Comparison of ENCODE assay signal across 7 mouse cellular contexts in the genomic region with DNA sequence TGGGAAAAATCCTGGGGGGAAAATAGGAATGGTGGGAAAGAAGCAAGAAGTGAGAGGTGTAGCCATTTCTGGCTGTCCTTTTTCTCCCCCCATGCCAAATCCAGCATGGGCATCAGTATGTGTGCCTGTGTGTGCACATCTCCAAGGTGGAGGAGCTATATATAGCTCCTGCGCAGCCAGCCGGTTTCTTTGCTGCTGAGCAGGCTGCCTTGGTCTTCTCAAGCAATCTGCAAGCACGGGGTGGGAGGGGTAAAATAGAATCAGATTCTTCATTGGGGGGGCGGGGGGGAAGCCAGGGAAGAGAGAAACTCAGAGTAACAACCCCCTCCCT. TPM values are rescaled to one million over a fixed set of nuclear protein-coding genes. Genes with fewer than 3 reads are reported as not detected.
DNase-seq lines count a peak whose midpoint lies in the region; ATAC-seq lines count a peak whose summit lies in the region.

No protein-coding gene starts in this region.

- no peak overlapping the region for H3K4me3 ChIP-seq in lung, embryonic 15.5 days
- H3K4me3 ChIP-seq in forebrain, embryonic 15.5 days = peak overlapping the region; percentile 53
- H3K4me3 ChIP-seq in stomach, embryonic 15.5 days (replicated peaks) = peak overlapping the region; percentile 51; the same call in 1 of the 2 replicates

- DNase-seq in lung, postnatal 25 days (ENCODE audit: low spot score) = no peak
- DNase-seq in left cerebral cortex, postnatal 14 days (ENCODE audit: low spot score in 2 of 2) = peak; percentile 69 to 75
- no peak for DNase-seq in layer of hippocampus, postnatal 36 days
- no peak for DNase-seq in testis, postnatal 10 days (ENCODE audit: low spot score)

- intact Hi-C loops in left cerebral cortex, postnatal 14 days (cut with DNase I) = loop anchor here (5.0 kb wide), 2 partner anchors 110 to 180 kb away; no protein-coding TSS in a partner anchor

- no peak overlapping the region for H3K9ac ChIP-seq in lung, embryonic 15.5 days
- peak overlapping the region; percentile 53 for H3K9ac ChIP-seq in forebrain, embryonic 15.5 days (replicated peaks)
- H3K9ac ChIP-seq in stomach, embryonic 15.5 days = no peak overlapping the region

- 16% methylated on average over 4 of the region's 4 CpGs for WGBS in lung, embryonic 15.5 days
- WGBS in forebrain, embryonic 15.5 days = 7% methylated on average over 4 of the region's 4 CpGs
- WGBS in stomach, embryonic 15.5 days = 14% methylated on average over 4 of the region's 4 CpGs

- H3K4me1 ChIP-seq in lung, embryonic 15.5 days = peaks cover 5% of the 10 kb centered on the region; the same call in 1 of the 2 replicates
- H3K4me1 ChIP-seq in forebrain, embryonic 15.5 days = peaks cover 7% of the 10 kb centered on the region; the same call in 1 of the 2 replicates
- peaks cover 8% of the 10 kb centered on the region; the same call in 1 of the 2 replicates for H3K4me1 ChIP-seq in stomach, embryonic 15.5 days

- H3K9me3 ChIP-seq in lung, embryonic 15.5 days = no peaks in the 10 kb centered on the region
- H3K9me3 ChIP-seq in forebrain, embryonic 15.5 days = no peaks in the 10 kb centered on the region
- no peaks in the 10 kb centered on the region for H3K9me3 ChIP-seq in stomach, embryonic 15.5 days

- peak overlapping the region; percentile 91 for H3K4me2 ChIP-seq in lung, embryonic 15.5 days
- H3K4me2 ChIP-seq in forebrain, embryonic 15.5 days (replicated peaks) = peak overlapping the region; percentile 85
- H3K4me2 ChIP-seq in stomach, embryonic 15.5 days = peak overlapping the region; percentile 96

- no peaks in the 10 kb centered on the region for H3K36me3 ChIP-seq in lung, embryonic 15.5 days
- no peaks in the 10 kb centered on the region for H3K36me3 ChIP-seq in forebrain, embryonic 15.5 days
- no peaks in the 10 kb centered on the region for H3K36me3 ChIP-seq in stomach, embryonic 15.5 days

- no peak overlapping the region for H3K27ac ChIP-seq in lung, embryonic 15.5 days
- peak overlapping the region; percentile 76 for H3K27ac ChIP-seq in forebrain, embryonic 15.5 days (replicated peaks)
- H3K27ac ChIP-seq in stomach, embryonic 15.5 days = no peak overlapping the region

- peaks cover 17% of the 10 kb centered on the region for H3K27me3 ChIP-seq in lung, embryonic 15.5 days
- H3K27me3 ChIP-seq in forebrain, embryonic 15.5 days = no peaks in the 10 kb centered on the region
- H3K27me3 ChIP-seq in stomach, embryonic 15.5 days (replicated peaks) = peaks cover 7% of the 10 kb centered on the region

- no peak for ATAC-seq in lung, embryonic 15.5 days (ENCODE audit: borderline replicate concordance, extremely low read depth, low FRiP score, low TSS enrichment)
- peak; percentile 72 for ATAC-seq in forebrain, embryonic 15.5 days (replicated peaks)
- no peak for ATAC-seq in stomach, embryonic 15.5 days (ENCODE audit: insufficient read depth, low FRiP score, low read depth)

RNA-seq across cellular contexts. Expression of a gene that starts 1.1 kb away (rescaled TPM):
- polyA plus RNA-seq in lung, embryonic 15.5 days (2015; fragmentation: Nextera tagmentation; extraction: Ambion mirVana) = 0.66 and 0.67 TPM in 2 replicates
- polyA plus RNA-seq in forebrain, embryonic 15.5 days (2015; fragmentation: Nextera tagmentation; extraction: Ambion mirVana) = 24.6 and 29.6 TPM in 2 replicates
- total RNA-seq in left cerebral cortex, postnatal 14 days (2021) = 100 to 1,000 TPM; 376 to 404 TPM
- polyA plus RNA-seq in stomach, embryonic 15.5 days (2015; fragmentation: Nextera tagmentation; extraction: Ambion mirVana) = 2.2 and 2.4 TPM in 2 replicates
- total RNA-seq in layer of hippocampus, postnatal 36 days (2021) = 100 to 1,000 TPM; 308 to 321 TPM

Comparison
In these comparisons a context has a peak if more than half of its experiments do, and no peak if none do; other contexts are left out.
1. DNase-seq: peak in left cerebral cortex, postnatal 14 days (2 of 2); none in lung, postnatal 25 days (single experiment), layer of hippocampus, postnatal 36 days (0 of 2) and testis, postnatal 10 days (single experiment).
2. Peak in every context shown above with its lines, with median percentiles within 50 percentile points of each other: H3K4me2 ChIP-seq.